Mouse (Mus musculus) kidney, adult 9 months (tissue): Measurements from ENCODE around the gene Akap13.

Experiments
- DNase-seq: peaks from one replicate; pipeline ENCODE4 v3.0.0; 2022

Akap13 gene

DNA sequence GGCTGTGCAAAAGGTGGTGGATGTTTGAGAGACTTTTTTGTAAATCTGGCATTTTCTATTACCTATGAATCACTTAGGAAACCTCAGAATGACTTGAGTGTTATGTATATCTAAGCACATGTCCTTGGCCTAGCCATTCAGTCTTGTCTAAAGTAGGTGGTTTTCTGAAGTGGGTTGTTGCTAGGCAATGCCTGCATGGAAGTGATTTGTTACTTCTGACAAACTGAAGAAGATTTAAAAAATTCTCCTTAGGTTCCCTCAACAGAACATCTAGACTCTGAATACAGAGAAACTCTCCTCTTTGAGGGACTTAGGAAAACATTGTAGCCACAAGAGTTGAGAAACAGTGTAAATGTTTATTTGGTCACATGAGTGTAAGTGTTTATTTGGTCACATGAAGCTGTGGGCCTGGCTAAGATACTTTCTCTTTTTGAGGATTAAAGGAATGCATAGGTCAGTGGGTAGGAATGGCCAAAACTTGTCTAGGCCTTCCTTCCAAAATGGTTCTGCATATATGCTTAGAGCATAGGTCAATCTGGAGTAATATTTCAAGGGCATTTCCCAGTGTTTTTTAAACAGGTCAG is 8.3 kb downstream of the Akap13 start:
- no peak for DNase-seq

DNA sequence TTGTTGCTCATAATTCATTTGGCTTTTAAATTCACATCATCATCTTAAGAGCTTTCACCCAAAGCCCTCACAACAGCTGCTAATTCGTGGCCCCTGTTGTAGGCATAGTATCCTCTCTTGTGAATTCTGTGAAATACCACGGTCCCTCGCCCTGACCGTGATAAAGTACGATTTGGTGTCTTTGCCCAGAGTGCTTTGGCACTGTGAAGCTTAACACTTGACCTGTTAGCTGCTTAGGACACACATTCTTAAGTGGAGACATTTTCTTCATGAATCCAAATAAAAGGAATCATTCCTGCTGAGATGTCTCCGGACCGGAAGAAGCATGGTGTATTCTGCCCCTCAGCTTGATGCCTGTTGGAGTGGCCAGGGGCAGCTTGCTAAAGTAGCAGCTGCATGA is 12.5 kb downstream of the Akap13 start:
- peak; percentile 41 for DNase-seq

DNA sequence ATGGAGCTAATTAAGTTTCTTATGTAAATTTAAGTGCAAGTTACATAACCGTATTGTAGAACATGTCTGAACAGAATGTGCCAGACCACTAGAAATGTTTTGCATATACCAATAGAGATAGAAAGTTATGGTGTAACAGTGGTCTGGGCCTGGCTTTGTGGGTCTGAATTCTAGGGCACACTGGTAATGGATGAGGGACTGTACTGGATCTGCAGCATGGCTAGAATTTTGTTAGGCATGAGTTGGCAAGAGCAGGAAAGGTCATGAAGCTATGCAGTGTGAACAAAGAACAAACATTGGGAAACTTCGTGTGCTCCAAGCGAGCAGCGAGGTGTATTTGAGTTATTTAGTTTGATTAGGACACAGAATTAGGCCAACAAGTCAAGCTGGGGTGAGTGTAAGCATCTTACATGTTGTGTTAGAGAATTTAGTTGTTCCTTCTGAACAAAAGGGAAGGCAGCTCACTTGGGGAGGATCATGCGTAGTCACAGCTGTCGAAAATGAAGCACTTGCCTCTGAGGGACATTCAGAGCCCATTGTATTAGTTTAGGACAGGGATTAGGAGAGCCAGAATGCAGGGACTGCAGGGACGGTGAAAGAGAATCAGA is 15.1 kb downstream of the Akap13 start:
- DNase-seq = peak; percentile 64

DNA sequence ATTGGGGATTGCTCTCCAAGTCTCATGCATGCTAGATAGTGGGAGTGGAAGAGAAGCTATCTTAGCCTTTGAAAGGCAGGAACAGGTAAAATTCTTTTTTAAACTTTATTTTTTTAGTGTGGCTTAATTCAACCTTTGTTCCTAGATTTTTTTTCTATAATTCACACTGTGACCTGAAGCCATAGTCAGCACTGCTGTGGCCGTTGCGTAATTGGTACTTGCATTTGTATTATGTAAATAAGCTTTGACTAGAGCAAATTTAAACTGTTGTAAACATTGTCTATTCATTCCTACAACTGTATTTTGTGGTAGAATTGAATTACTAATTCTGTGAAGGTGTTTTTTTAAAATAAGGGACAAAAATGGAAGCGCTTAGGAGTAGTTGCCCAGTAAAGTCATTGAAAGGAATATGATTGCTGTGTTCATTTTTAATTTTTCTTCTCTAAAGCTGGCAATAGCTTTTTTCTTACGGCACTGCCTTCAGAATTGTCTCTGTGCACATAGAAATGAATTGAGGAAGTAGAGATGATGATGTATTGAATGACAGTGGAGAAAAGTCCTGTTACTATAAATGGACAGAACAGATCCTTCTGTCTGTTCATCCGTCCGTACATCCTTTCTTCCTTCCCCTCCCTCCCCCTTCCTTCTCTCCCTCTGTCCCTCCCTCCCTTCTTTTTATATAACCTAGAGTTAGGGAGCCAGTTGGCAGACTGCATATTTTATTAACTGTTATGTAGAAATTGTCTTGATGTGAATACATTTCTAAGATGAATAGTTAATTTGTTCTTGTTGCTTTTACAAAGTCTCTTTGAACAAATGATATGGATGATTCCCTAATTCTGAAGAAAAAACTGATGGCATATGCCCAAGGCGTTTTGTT is 17.2 kb downstream of the Akap13 start:
- peak; percentile 59 for DNase-seq

DNA sequence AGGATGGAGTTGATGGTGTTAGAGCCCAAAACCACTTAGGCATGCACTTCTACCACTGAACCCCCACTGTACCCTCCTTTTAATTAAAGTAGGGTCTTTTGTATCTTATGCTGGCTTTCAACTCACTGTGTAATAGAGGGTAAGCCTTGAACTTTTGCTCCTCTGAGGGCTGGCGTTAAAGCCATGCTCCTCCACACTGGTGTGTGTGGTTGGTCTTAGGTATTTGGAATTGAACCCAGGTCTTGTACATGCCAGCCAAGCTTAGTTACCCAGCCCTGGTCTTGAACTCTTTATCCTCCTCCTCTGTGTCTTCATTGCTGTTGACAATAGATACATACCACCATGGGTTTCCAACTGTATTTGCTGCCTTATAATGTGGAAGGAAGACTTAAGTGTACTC is 18.0 kb downstream of the Akap13 start:
- DNase-seq = no peak

DNA sequence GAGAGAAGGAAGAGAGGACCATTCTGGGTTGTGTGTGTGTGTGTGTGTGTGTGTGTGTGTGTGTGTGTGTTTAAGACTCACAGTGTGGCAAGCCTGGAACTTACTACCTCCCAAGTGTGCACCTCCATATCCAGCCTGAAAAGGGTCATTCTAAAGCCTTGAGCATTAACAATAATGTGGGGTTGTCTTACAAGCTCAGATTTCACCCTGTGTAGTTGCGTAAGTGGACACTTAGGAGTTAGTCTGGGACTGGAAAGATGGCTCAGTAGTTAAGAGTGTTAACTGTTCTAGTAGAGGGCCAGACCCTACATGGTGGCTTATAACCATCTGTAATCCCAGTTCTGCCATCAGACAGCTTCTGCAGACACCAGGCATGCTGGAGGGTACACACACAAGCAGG is 18.7 kb downstream of the Akap13 start:
- no peak for DNase-seq

DNA sequence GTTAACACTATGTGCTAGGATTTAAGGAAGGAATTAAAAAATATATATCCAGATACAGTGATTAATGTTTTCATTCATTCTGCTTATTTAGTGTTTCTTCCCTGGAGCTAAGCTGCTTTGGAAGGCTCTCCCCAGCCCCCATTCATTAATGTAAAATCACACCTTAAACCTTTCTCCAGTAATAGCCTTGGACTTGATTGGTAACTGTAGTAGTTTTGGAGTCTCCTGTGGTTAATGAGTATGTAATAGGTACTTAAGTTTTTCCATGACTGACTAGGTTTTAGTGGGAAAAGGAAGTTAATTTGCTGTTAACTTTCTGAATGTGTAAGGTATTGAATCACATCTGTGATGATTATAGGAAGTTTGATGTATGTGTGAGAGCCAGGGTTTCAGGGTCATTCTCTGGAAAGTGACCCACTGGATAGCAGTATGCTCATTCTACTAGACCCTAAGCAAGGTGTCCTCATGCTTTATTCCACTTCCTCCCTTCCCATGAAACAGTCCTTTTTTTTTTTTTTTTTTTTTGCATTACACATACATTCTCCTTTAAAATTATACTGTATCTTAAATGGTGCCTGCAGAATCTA is 19.3 kb downstream of the Akap13 start:
- peak; percentile 69 for DNase-seq

DNA sequence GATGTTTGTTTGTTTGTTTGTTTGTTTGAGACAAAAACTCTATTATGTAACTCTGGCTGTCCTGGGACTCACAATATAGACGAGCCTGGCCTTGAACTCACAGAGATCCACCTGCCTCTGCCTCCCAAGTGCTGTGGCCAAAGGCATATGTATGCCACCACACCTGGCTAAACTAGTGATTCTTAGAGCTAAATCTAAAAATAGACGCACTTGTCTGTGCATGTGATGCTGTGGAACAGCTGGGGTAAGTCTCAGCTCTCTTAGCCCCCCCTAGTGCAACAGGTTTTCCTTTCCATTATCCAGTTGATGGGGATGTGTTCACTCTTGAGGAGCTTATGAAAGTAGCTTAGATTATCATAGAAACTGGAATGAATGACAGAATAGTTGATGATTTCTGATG is 22.7 kb downstream of the Akap13 start:
- DNase-seq = no peak

DNA sequence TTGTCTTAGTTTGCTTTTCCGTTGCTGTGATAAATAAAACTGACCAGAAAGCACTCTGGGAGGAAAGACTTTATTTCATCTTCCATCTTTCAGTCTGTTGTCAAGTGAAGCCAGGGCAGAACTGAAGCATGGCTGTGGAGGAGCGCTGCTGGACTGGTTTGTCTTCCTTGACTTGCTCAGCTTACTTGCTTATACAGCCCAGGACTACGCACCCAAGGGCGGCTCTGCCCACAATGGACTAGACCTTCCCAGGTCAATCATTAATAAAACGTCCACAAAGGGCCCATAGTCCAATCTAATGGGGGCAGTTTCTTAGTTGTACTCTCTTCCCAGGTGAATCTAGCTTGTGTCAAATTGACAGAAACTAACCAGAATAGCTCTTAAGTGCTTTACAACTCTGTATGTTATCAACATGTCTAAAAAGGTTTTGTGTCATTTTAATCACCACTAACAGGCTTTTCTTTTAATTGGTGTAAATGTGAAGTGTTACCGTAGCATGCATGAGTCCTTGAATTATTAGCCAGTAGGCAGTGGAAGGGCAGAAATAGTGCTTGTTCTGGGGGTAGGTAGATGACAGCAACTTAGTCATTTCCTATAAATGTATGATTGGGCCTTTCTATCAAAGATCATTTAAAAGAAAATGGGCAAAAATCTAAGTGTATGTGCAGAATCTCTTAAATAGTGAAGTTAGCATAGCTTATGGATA is 25.5 kb downstream of the Akap13 start:
- DNase-seq = peak; percentile 93

DNA sequence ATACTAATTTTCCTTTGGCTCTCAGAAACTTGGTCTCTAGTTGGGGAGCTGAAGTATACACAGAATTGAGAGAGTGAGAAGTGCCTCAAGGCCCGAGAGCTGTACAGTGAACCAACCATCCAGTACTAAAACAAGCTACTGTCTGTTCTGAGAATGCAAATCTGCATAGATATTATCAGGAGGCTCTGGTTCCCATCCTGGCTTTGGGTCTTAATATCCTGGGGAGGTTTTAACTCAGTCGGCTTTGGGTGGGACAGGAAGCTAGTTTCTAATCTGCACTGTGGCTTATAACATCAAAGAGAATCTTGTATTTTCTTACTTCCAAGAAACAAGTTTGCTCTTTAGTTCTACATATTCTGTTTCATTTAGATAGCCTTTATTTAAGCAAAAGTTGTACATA is 30.7 kb downstream of the Akap13 start:
- no peak for DNase-seq

DNA sequence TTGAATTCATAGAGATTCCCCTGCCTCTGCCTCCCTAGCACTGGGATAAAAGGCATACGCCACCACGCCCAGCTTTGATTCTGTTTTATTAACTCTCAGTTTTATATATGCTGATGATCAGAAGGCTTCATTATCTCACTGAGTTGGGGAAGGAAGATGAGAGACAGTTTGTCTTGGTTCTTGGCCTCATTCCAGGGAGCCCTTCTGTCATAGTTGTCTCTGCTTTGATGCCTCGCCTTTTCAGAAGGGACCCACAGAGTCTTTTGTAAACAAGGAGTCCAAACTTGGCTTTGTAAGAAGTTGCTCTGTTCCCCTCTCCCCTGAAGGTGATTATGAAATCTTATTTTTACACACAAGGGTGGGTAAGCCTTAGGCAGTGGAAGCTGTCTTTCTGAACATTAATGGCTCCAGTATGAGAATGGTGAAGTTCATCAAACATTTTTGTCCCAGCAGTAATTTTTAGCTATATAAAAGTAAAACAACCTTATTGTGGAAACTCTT is 40.7 kb downstream of the Akap13 start:
- no peak for DNase-seq

DNA sequence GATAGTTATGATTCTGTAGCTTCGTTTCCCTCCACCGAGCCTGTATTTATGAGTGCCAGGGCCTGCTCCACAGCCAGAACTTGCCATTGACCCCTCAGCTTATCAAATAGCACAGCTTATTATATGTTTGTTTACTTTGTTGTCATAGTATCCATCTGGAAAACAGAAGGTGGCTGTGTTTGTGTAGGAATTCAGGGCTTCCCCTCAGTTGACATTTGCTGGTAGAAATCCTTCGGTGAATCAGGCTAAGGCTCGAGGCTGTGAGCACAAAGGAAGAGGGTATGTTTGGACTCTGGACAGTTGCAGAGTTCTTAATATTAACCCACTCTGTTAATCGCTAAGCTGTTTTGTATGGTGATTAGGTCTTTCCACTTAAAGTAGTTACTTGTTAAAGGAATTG is 43.3 kb downstream of the Akap13 start:
- peak; percentile 86 for DNase-seq

DNA sequence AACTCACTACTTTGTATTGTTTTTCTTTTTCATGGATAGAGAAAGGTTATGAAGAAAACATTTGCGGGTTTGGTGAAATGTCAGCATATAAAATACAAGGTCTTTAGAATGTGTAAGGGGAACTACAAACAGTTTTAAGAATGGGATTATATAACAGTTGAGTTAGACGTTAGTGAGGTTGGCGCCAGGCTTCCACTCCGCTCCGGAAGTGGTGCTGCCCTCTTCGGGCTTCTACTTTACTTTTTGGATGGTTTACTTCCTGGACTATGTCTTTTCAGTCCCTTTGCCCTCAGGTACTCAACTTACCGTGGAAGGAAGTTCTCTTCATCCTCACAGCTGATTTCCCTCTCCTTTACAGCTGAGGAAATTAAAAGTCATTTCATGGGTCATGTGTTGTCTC is 43.9 kb downstream of the Akap13 start:
- peak; percentile 68 for DNase-seq

DNA sequence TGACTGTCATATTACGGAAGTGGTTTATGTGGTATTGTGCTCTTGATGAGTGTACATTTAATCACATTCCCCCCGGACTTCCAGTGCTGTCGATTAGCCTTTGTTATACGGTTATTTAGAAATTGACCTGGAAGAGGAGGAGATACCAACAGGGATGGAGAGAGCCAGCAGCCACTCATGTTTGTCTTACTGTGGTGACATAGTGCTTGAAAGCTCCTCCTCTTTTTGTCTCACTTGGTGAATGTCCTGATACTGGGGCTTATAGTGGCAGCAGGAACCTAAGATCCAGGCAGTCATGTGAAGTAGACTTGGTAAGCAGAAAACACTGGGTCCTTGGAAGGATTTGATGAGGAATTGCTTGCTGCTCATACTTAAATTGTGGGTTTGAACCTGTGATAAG is 44.8 kb downstream of the Akap13 start:
- DNase-seq = no peak

DNA sequence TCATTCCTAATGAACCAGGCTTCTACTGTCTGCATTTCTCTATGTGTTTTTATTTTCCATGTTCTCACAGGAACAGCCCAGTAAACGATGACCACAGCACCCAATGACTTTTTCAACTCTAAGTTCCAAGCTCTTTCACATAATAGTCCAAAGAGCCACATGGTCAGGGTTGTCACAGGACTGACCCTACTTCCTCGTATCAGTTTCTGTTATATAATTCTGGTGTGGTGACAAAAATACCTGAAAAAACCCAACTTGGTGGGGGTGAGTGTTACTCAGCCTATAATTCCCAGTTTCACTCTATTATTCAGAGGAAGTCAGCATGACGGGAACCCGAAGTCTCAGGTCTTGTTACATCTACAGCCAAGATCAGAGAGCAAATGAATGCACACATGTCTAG is 45.5 kb downstream of the Akap13 start:
- DNase-seq = no peak

DNA sequence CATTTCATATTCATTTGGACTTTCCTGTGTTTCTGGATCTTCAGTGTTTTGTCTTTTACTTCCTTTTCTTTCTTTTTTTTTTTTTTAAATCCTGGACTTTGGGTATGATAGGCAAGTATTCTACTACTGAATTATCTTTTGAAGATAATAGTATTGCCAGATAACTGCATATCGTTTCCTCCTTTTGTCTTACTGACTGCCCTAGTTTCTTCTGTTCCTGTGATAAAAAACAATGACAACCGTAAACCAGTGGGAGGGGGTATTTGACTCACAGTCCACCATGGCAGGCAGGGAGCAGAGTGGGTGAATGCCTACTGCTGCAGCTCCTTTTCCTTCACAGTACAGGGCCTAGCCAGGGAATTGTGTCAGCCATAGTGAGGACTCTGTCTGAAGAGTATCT is 49.2 kb downstream of the Akap13 start:
- no peak for DNase-seq

DNA sequence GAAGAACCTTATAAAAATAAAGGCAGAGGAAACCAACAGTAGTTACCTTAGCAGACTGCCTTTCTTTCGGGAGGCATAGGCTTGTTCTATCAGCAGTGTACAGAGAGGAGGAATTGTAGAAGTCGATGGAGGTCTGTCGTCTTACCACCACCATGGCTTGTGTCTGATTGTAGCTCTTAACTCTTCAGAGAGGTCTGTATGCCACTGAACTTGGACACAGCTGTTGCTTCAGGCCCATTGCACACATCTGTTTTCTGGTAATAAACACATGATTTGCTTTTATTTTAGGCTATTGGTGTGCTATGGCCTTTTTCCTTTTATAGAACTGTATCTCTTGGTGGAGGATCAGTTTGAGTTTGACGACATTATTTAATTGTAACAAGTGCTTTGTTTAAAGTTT is 51.3 kb downstream of the Akap13 start:
- no peak for DNase-seq

DNA sequence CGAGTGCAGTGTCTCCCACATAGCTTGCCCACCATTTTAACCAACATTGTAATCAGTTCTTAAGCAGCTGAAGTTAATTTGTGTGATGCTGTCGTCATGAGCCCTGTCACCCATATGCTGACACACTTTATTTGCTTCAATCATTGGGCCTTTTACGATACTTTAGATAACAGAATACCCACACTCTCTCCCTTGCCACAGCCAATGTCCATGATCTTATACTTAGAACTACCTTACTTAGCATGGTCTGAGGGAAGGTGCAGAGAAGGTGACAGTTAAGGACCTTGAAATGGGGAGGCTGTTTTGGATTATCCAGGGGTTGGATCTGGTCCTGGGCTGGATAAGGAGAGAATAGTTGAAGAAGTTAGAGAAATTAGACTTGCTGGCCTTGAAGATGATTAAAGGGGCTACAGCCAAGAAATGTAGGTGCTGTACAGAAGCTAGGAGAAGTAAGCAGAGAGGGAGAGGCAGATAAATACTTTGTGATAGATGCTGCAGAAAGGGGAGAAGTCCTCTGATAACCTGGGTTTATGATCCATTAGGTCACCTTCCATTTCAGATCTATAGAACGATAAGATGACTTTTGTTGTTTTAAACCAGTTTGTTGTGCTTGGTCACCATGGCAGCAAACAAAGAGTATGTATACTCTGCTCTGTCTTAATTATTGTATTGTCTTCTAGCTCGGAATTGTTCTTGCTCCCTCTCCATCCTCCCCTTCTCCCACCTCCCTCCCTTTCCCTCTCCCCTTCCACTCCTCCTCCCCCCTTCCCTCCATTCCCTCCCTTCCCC is 53.9 kb downstream of the Akap13 start:
- DNase-seq = no peak

DNA sequence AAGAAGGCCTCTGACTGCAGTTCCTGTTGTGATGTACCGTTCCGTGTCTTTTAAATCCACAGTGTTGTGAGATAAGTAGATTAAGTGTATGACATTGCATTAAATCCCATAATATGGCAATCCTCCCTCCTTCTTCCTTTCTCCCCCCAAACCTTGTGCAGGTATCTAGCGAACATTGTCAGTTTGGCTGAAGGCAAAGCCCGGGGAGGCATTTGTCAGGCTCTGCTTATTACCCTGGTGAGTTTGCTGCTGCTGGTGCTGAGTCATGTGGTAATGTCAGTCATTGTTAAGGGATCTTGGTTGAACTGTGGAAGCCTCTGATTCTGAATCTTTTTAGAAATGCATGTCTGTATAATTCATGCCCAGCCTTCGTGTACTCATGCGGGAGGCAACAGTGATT is 60.1 kb downstream of the Akap13 start:
- DNase-seq = peak; percentile 43

DNA sequence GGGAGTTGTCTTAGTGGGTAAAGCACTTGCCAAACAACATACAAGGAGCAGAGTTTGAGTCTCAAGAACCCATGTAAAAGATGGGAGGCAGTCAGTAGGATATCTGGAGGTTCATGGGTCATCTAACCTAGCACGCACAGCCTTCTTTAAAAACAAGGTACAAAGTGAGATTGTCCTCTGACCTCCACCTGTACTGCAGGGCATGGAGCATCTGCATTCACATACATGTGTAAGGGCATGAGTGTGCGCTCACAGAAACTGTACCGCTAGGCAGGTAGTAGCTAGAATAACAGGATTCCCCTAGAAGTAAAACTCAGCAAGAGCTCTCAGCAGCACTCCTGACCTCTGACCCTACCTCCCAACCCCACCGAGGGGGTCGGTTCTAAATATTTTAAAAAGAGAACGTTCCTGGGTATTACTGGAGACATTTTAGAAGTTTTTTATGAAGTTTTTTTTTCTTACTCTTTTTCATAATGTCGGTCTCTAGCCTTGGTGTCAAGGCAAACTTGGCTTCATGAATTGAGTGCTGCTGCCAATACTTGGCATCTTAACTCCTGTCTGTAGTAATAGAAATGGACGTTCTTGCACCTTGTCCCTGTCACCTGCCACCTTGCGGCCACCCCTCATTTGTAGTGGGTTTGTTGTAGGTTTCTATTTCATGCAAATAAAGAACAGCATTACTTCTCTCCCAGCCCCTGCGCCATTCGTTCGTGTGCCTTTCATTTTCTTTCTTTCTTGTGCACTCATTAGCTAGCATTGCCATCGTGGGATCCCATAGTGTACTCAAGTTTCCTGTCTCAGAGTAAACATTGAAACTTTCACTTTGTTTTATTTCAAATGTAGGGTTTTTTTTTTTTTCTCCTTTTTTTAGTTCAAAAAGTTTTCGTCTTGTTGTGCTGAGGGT is 61.6 kb downstream of the Akap13 start:
- DNase-seq = peak; percentile 40

DNA sequence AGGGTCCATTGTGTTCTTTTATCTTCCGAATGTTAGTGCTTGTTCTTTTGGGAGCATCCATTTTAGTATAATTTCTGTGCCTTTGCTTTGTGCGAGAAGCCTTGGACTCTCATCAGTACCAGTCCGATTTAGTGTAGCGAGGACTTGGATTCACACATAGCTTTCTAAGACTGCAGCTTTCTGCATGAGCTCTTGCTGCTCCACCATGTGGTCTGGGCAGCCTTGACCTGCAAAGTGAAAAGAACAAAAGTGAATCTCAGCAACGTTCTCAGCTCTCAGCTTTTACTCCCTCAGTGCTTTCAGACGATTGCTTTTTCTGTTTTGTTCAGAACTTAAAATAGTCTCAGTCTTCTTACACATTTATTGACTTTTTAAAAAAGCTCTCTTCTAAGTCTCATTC is 65.2 kb downstream of the Akap13 start:
- DNase-seq = peak; percentile 31
